Mouse (Mus musculus): ENCODE measurements around the gene Fgg.

- TF ChIP-seq CTCF (IDR thresholded peaks at IDR 0.05; ENCODE audit: low read depth, low read length) = no peak
- no peak for TF ChIP-seq GATA1 (IDR thresholded peaks at IDR 0.05; ENCODE audit: borderline replicate concordance, low read length)
These were observed 3.6 kb downstream of the Fgg start for GRCm38 (mm10) chr3:83011136-83011535.

Measured in G1E (cell line).